Mouse (Mus musculus): ENCODE data around the gene Ptf1a.

- no peak for TF ChIP-seq CTCF (IDR thresholded peaks at IDR 0.05; ENCODE audit: low read depth, low read length)
- no peak for TF ChIP-seq GATA1 (IDR thresholded peaks at IDR 0.05; ENCODE audit: borderline replicate concordance, low read length)
- TF ChIP-seq POLR2AphosphoS5 (IDR thresholded peaks at IDR 0.05; ENCODE audit: insufficient replicate concordance, low read depth, low read length) = no peak
- TF ChIP-seq TAL1 (conservative IDR thresholded peaks at IDR 0.05; ENCODE audit: low read depth, low read length) = no peak
Measured at GRCm38 (mm10) chr2:19405409-19405808, 40.1 kb upstream of the Ptf1a start.
